Mouse (Mus musculus): Measurements from ENCODE around the gene Galm. TPM values are rescaled to one million over a fixed set of nuclear protein-coding genes. Genes with fewer than 3 reads are reported as not detected.
A peak's percentile ranks its signal among the peaks of the same experiment; 100 is the strongest.
"Not testable (repeated sequence)": the region's sequence is repeated elsewhere in the genome, so short reads cannot be mapped to it uniquely, and the experiment has no call there.

Galm gene
- polyA plus RNA-seq, 1 experiment from 2014 or later = 18.2 TPM

GRCm38 (mm10) chr17:80169792-80170191, 42.5 kb downstream of the Galm start:
- H3K9ac ChIP-seq = no peak overlapping the region
- peaks cover 22% of the 10 kb centered on the region for H3K4me1 ChIP-seq
- 91% methylated on average over 6 of the region's 6 CpGs for WGBS
- no peak for ATAC-seq (replicated peaks; ENCODE audit: low FRiP score)
- no peak overlapping the region for H3K4me2 ChIP-seq
- no peaks in the 10 kb centered on the region for H3K36me3 ChIP-seq
- H3K27me3 ChIP-seq = no peaks in the 10 kb centered on the region
- no peak overlapping the region for H3K4me3 ChIP-seq (replicated peaks)
- no peak overlapping the region for H3K27ac ChIP-seq
- H3K9me3 ChIP-seq (replicated peaks) = no peaks in the 10 kb centered on the region

GRCm38 (mm10) chr17:80170951-80171350, 43.7 kb downstream of the Galm start:
- no peak overlapping the region for H3K4me3 ChIP-seq (replicated peaks)
- ATAC-seq (replicated peaks; ENCODE audit: low FRiP score) = no peak
- no peak overlapping the region for H3K9ac ChIP-seq
- no peaks in the 10 kb centered on the region for H3K36me3 ChIP-seq
- 90% methylated on average over 7 of the region's 7 CpGs for WGBS
- H3K9me3 ChIP-seq (replicated peaks) = no peaks in the 10 kb centered on the region
- no peak overlapping the region for H3K27ac ChIP-seq
- peaks cover 25% of the 10 kb centered on the region for H3K4me1 ChIP-seq
- H3K4me2 ChIP-seq = no peak overlapping the region
- no peaks in the 10 kb centered on the region for H3K27me3 ChIP-seq

GRCm38 (mm10) chr17:80171948-80172347, 44.7 kb downstream of the Galm start:
- Histone ChIP-seq H3K27me3 (no peaks in the 10 kb centered on the region), H3K36me3 (no peaks in the 10 kb centered on the region), H3K4me1 (peaks cover 25% of the 10 kb centered on the region), H3K27ac (no peak overlapping the region), H3K9ac (no peak overlapping the region), H3K4me3 (replicated peaks) (no peak overlapping the region), H3K9me3 (replicated peaks) (no peaks in the 10 kb centered on the region), H3K4me2 (no peak overlapping the region)
- ATAC-seq (replicated peaks; ENCODE audit: low FRiP score) = no peak
- WGBS = 92% methylated on average over 4 of the region's 4 CpGs

- no peaks in the 10 kb centered on the region for H3K36me3 ChIP-seq
- peaks cover 21% of the 10 kb centered on the region for H3K4me1 ChIP-seq
- no peaks in the 10 kb centered on the region for H3K27me3 ChIP-seq
- H3K9me3 ChIP-seq (replicated peaks) = no peaks in the 10 kb centered on the region
- WGBS = 80% methylated on average over 5 of the region's 5 CpGs
- no peak overlapping the region for H3K9ac ChIP-seq
- ATAC-seq (replicated peaks; ENCODE audit: low FRiP score) = no peak
- H3K27ac ChIP-seq = no peak overlapping the region
- no peak overlapping the region for H3K4me3 ChIP-seq (replicated peaks)
- H3K4me2 ChIP-seq = no peak overlapping the region
Observed at GRCm38 (mm10) chr17:80172761-80173160, 45.5 kb downstream of the Galm start.

GRCm38 (mm10) chr17:80173708-80174107, 46.4 kb downstream of the Galm start:
- no peak for ATAC-seq (replicated peaks; ENCODE audit: low FRiP score)
- 92% methylated on average over 2 of the region's 2 CpGs for WGBS
- peaks cover 12% of the 10 kb centered on the region for H3K4me1 ChIP-seq

GRCm38 (mm10) chr17:80174146-80174545, 46.9 kb downstream of the Galm start:
- no peak for ATAC-seq (replicated peaks; ENCODE audit: low FRiP score)
- H3K9me3 ChIP-seq (replicated peaks) = no peaks in the 10 kb centered on the region
- no peak overlapping the region for H3K4me3 ChIP-seq (replicated peaks)
- no peaks in the 10 kb centered on the region for H3K36me3 ChIP-seq
- peaks cover 8% of the 10 kb centered on the region for H3K4me1 ChIP-seq
- no peak overlapping the region for H3K27ac ChIP-seq
- no peaks in the 10 kb centered on the region for H3K27me3 ChIP-seq
- no peak overlapping the region for H3K4me2 ChIP-seq
- 73% methylated on average over 3 of the region's 3 CpGs for WGBS
- no peak overlapping the region for H3K9ac ChIP-seq

More at GRCm38 (mm10) chr17:80173708-80174107, 46.4 kb downstream of the Galm start:
- Histone ChIP-seq H3K36me3 (no peaks in the 10 kb centered on the region), H3K27me3 (no peaks in the 10 kb centered on the region), H3K9me3 (replicated peaks) (no peaks in the 10 kb centered on the region), H3K27ac (no peak overlapping the region), H3K4me2 (no peak overlapping the region), H3K9ac (no peak overlapping the region), H3K4me3 (replicated peaks) (no peak overlapping the region)

- ATAC-seq (replicated peaks; ENCODE audit: low FRiP score) = 0 out of 2 replicates have a peak, but pooled peaks have one; percentile 43
- WGBS = 53% methylated on average over 19 of the region's 19 CpGs
- Histone ChIP-seq H3K4me3 (replicated peaks) (no peak overlapping the region), H3K9ac (no peak overlapping the region), H3K4me1 (peaks cover 8% of the 10 kb centered on the region), H3K27ac (no peak overlapping the region), H3K9me3 (replicated peaks) (no peaks in the 10 kb centered on the region), H3K36me3 (no peaks in the 10 kb centered on the region), H3K27me3 (no peaks in the 10 kb centered on the region), H3K4me2 (no peak overlapping the region)
Observed at GRCm38 (mm10) chr17:80174699-80175385, 47.6 kb downstream of the Galm start.

GRCm38 (mm10) chr17:80175386-80175739, 48.1 kb downstream of the Galm start:
- Histone ChIP-seq H3K9ac (no peak overlapping the region), H3K4me1 (peaks cover 8% of the 10 kb centered on the region), H3K27ac (no peak overlapping the region), H3K36me3 (no peaks in the 10 kb centered on the region), H3K4me3 (replicated peaks) (no peak overlapping the region), H3K27me3 (no peaks in the 10 kb centered on the region), H3K4me2 (no peak overlapping the region), H3K9me3 (replicated peaks) (no peaks in the 10 kb centered on the region)
- ATAC-seq (replicated peaks; ENCODE audit: low FRiP score) = no peak
- WGBS = 85% methylated on average over 4 of the region's 4 CpGs

- H3K9me3 ChIP-seq (replicated peaks) = no peaks in the 10 kb centered on the region
- WGBS = 89% methylated on average over 3 of the region's 3 CpGs
- no peak overlapping the region for H3K9ac ChIP-seq
- no peak for ATAC-seq (replicated peaks; ENCODE audit: low FRiP score)
- no peak overlapping the region for H3K4me2 ChIP-seq
- no peaks in the 10 kb centered on the region for H3K36me3 ChIP-seq
- H3K4me3 ChIP-seq (replicated peaks) = no peak overlapping the region
- H3K27ac ChIP-seq = no peak overlapping the region
- peaks cover 8% of the 10 kb centered on the region for H3K4me1 ChIP-seq
- no peaks in the 10 kb centered on the region for H3K27me3 ChIP-seq
Observed at GRCm38 (mm10) chr17:80175966-80176365, 48.7 kb downstream of the Galm start.

GRCm38 (mm10) chr17:80178846-80179245, 51.6 kb downstream of the Galm start:
- ATAC-seq (replicated peaks; ENCODE audit: low FRiP score) = not testable (repeated sequence)
- 99% methylated on average over 3 of the region's 3 CpGs for WGBS

GRCm38 (mm10) chr17:80179959-80180358, 52.7 kb downstream of the Galm start:
- Histone ChIP-seq H3K4me2 (no peak overlapping the region), H3K27me3 (no peaks in the 10 kb centered on the region)
- under 1% methylated on average over 6 of the region's 6 CpGs for WGBS

More at GRCm38 (mm10) chr17:80178846-80179245, 51.6 kb downstream of the Galm start:
- H3K9me3 ChIP-seq (replicated peaks); H3K36me3 ChIP-seq; H3K4me1 ChIP-seq; H3K9ac ChIP-seq; H3K4me3 ChIP-seq (replicated peaks); H3K4me2 ChIP-seq; H3K27me3 ChIP-seq; H3K27ac ChIP-seq: not testable (repeated sequence)

GRCm38 (mm10) chr17:80180468-80180867, 53.2 kb downstream of the Galm start:
- Histone ChIP-seq H3K4me3 (replicated peaks) (no peak overlapping the region), H3K27ac (no peak overlapping the region), H3K27me3 (no peaks in the 10 kb centered on the region), H3K4me1 (no peaks in the 10 kb centered on the region), H3K9me3 (replicated peaks) (no peaks in the 10 kb centered on the region), H3K36me3 (no peaks in the 10 kb centered on the region), H3K4me2 (no peak overlapping the region), H3K9ac (no peak overlapping the region)
- ATAC-seq (replicated peaks; ENCODE audit: low FRiP score) = 0 out of 2 replicates have a peak, but pooled peaks have one; percentile 15

More at GRCm38 (mm10) chr17:80179959-80180358, 52.7 kb downstream of the Galm start:
- ATAC-seq (replicated peaks; ENCODE audit: low FRiP score) = peak; percentile 78
- no peak overlapping the region for H3K4me3 ChIP-seq (replicated peaks)
- no peak overlapping the region for H3K9ac ChIP-seq
- no peaks in the 10 kb centered on the region for H3K9me3 ChIP-seq (replicated peaks)
- no peak overlapping the region for H3K27ac ChIP-seq
- H3K36me3 ChIP-seq = no peaks in the 10 kb centered on the region
- H3K4me1 ChIP-seq = peaks cover 2% of the 10 kb centered on the region

GRCm38 (mm10) chr17:80183615-80184014, 56.3 kb downstream of the Galm start:
- no peak for ATAC-seq (replicated peaks; ENCODE audit: low FRiP score)
- H3K9ac ChIP-seq = no peak overlapping the region
- H3K9me3 ChIP-seq (replicated peaks) = no peaks in the 10 kb centered on the region
- H3K27ac ChIP-seq = no peak overlapping the region
- 80% methylated on average over 10 of the region's 10 CpGs for WGBS
- no peak overlapping the region for H3K4me2 ChIP-seq
- no peak overlapping the region for H3K4me3 ChIP-seq (replicated peaks)
- H3K36me3 ChIP-seq = no peaks in the 10 kb centered on the region
- no peaks in the 10 kb centered on the region for H3K27me3 ChIP-seq
- H3K4me1 ChIP-seq = no peaks in the 10 kb centered on the region

Data from kidney, embryonic 15.5 days (tissue).